Mouse (Mus musculus) neural tube, embryonic 14.5 days (tissue): ENCODE measurements around the gene Fcrl5. TPM values are rescaled to one million over a fixed set of nuclear protein-coding genes. Genes with fewer than 3 reads are reported as not detected.
A peak's percentile ranks its signal among the peaks of the same experiment; 100 is the strongest.

Experiments
- ATAC-seq: fragments of 200-750 bp; cut with Nextera tagmentation; 2 replicates; pipeline ENCODE4 v1.8.0; 2017; ENCODE audit warnings: low read depth, mild to moderate bottlenecking, moderate TSS enrichment, moderate library complexity
- H3K27ac ChIP-seq: fragments of 300-500 bp; sonication (generic); 2 replicates; pipeline ENCODE4 v1.5.1; 2014; ENCODE audit warnings: low read depth, mild to moderate bottlenecking, control low read depth, low read length, moderate library complexity, mixed read lengths
- H3K27me3 ChIP-seq: fragments of 300-500 bp; sonication (generic); 2 replicates; pipeline ENCODE4 v1.6.1; 2014; ENCODE audit warnings: low read length; ENCODE audit not compliant: control insufficient read depth, insufficient read depth
- H3K36me3 ChIP-seq: fragments of 300-500 bp; sonication (generic); 2 replicates; pipeline ENCODE4 v1.6.1; 2014; ENCODE audit warnings: low read length, mixed read lengths; ENCODE audit not compliant: control insufficient read depth, insufficient read depth
- H3K4me1 ChIP-seq: fragments of 300-500 bp; sonication (generic); 2 replicates; pipeline ENCODE4 v1.6.1; 2014; ENCODE audit warnings: low read length; ENCODE audit not compliant: control insufficient read depth, insufficient read depth
- H3K4me2 ChIP-seq: fragments of 300-500 bp; sonication (generic); 2 replicates; pipeline ENCODE4 v1.6.1; 2014; ENCODE audit warnings: mild to moderate bottlenecking, low read depth, low read length, control low read depth
- H3K4me3 ChIP-seq: fragments of 300-500 bp; sonication (generic); 2 replicates; pipeline ENCODE4 v1.5.1; 2014; ENCODE audit warnings: low read depth, low read length, control low read depth, mixed read lengths
- H3K9ac ChIP-seq: fragments of 300-500 bp; sonication (generic); replicated peaks from 2 replicates; pipeline ENCODE4 v1.6.1; 2014; ENCODE audit warnings: low read depth, mild to moderate bottlenecking, control low read depth, low read length, mixed read lengths
- H3K9me3 ChIP-seq: fragments of 300-500 bp; sonication (generic); 2 replicates; pipeline ENCODE4 v1.6.1; 2016; ENCODE audit warnings: low read length; ENCODE audit not compliant: control insufficient read depth
- WGBS: fragments of 180-500 bp; shearing (Covaris S2); extraction: QIAGEN DNeasy Blood & Tissue Kit; methylation state at CpG from one replicate; pipeline ENCODE4 v1.1.7; 2014; 5-methylcytosine and 5-hydroxymethylcytosine counted together
- polyA plus RNA-seq: library from polyadenylated mRNA; unstranded; fragments of >200 nt; fragmentation: Nextera tagmentation; extraction: Ambion mirVana; gene quantifications from 2 replicates; pipeline ENCODE4 v1.2.1, GENCODE M21; 2014

The Fcrl5 gene
- polyA plus RNA-seq, 1 experiment from 2014 or later, result not detected

DNA sequence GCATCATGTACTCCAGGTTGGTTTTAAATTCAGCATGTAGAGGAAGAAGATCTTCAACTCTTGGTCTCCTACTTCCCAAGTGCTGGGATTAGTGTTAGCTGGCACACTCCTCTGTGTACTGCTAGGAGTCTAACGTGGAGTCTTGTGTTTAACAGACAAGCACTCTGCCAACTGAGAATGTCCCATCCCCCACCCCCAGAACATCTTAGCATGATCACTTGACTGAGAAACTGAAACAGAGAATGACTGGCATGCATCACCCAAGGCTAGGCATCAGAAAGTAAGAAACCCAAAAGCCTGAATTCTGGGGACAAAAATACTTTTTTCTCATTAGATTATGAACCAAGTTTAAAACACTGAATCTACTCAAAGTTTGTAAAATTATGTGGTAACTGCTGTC is 86.3 kb downstream of the Fcrl5 start:
- H3K9me3 ChIP-seq, result no peaks in the 10 kb centered on the region
- H3K4me2 ChIP-seq, result no peak overlapping the region
- no peaks in the 10 kb centered on the region for H3K36me3 ChIP-seq
- H3K9ac ChIP-seq, result no peak overlapping the region
- H3K4me1 ChIP-seq, result peaks cover 11% of the 10 kb centered on the region
- no peak for ATAC-seq
- no peak overlapping the region for H3K27ac ChIP-seq
- no peak overlapping the region for H3K4me3 ChIP-seq
- no peaks in the 10 kb centered on the region for H3K27me3 ChIP-seq
- WGBS, result 63% methylated on average over 1 of the region's 1 CpGs

DNA sequence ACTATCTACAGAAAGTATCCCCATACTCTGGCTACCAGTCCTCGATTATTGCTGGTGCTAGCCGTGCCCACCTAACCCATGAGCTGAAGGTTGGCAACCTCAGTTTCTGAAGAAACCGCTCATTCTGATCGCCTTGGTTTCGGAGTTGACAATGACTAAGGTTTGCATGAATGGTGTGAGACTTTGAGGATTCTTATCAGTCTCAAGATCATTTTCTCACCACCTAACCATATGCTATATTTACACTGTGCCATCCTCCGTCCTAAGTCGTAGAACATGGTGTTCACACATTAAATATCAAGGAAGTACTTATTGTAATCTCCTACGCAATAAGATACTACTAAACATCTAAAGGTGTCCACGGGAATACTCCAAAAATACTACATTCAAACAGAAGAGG is 88.1 kb downstream of the Fcrl5 start:
- no peak for ATAC-seq
- Histone ChIP-seq H3K4me3 (no peak overlapping the region), H3K36me3 (peaks cover 5% of the 10 kb centered on the region), H3K27me3 (no peaks in the 10 kb centered on the region), H3K9ac (no peak overlapping the region), H3K4me1 (peaks cover 11% of the 10 kb centered on the region), H3K27ac (no peak overlapping the region), H3K4me2 (no peak overlapping the region), H3K9me3 (no peaks in the 10 kb centered on the region)
- WGBS, result 95% methylated on average over 9 of the region's 9 CpGs

DNA sequence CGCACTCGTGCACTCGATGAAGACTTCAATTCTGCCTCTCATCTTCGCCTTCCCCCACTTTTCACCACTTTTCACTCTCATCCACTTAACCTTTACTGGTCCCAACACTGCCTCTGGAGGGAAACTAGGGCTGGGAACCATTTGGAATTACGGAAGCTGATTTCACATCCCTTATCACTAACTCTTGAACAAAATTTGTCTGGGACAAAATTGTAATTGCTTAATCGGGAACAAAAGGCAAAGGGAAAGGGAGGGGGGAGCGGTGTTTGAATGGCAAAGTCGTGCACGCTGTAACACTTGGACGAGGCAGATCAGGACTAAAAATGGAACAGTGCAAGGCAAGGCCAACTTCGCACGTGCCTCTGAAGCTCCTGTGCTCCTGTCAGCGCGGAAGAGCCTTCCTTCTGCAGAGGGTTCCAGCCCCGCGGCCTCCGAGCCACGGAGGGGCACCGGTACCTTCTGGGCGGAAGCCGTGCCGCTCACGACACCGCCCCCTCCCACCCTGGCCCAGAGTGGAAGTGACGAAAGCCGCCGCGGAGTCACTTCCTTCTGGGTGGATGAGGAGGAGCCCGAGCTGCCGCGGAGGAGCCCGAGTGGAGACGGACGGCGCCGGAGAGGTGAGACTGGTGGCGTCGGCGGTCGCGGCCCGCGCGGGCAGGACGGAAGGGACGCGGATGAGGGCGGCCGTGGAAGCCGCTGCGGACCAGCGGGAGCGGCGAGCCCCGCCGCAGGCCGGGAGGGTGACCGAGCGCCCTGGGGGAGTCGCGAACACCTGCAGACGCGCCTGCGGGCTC is 89.7 kb downstream of the Fcrl5 start, which contains the start of gene Etv3:
Gene Etv3 (plus strand): TSS at position 365 of the 794 bp plus-strand sequence.
- Histone ChIP-seq H3K4me1 (peaks cover 11% of the 10 kb centered on the region), H3K9ac (peak within 1 kb of the TSS; percentile 91), H3K4me3 (peak within 1 kb of the TSS; percentile 86), H3K27ac (peak within 1 kb of the TSS; percentile 91), H3K9me3 (no peaks in the 10 kb centered on the region), H3K36me3 (peaks cover 20% of the 10 kb centered on the region), H3K27me3 (no peaks in the 10 kb centered on the region), H3K4me2 (peak within 1 kb of the TSS; percentile 89)
- ATAC-seq, result peak; percentile 99
- WGBS, result 6% methylated on average over 61 of the region's 64 CpGs

DNA sequence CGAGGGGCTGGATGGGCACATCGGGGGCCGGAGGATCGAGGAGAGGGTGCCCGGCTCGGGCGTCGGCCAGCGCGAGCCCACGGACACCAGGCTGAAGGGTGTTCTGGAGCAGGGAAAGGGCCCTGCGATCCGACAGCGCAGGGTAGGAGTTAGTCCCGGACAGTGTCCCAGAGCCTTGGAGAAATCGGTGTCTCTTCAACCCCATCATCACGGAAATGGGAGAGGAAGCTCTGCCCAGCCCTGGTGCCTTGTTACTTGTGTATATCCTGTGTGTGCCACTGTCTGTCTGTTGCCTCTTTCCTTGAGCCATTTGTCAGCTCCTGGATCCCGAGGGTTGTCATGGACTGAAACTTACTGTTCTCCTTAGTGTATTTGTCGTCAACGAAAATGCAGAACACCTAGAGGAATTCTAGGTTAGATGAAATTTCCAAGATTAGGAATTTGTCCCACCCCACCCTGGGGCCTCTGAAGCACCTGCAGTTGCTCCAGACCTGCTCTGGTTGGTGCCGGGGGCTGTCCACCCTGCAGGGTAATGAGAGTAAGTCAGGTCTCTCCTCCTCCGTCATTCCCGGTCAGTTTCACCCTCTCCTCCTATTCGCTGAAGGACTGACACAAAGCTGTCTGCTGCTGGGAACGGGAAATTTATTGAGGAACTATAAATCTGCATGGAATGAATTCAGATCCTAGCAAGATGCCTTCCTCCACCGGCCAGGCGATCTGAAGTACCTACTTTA is 90.4 kb downstream of the Fcrl5 start:
- peak overlapping the region; percentile 89 for H3K4me2 ChIP-seq
- no peaks in the 10 kb centered on the region for H3K9me3 ChIP-seq
- peak overlapping the region; percentile 91 for H3K9ac ChIP-seq
- peaks cover 28% of the 10 kb centered on the region for H3K36me3 ChIP-seq
- ATAC-seq, result peak; percentile 57
- H3K27ac ChIP-seq, result peak overlapping the region; percentile 91
- no peaks in the 10 kb centered on the region for H3K27me3 ChIP-seq
- peaks cover 11% of the 10 kb centered on the region for H3K4me1 ChIP-seq
- WGBS, result 2% methylated on average over 27 of the region's 27 CpGs
- H3K4me3 ChIP-seq, result peak overlapping the region; percentile 86

DNA sequence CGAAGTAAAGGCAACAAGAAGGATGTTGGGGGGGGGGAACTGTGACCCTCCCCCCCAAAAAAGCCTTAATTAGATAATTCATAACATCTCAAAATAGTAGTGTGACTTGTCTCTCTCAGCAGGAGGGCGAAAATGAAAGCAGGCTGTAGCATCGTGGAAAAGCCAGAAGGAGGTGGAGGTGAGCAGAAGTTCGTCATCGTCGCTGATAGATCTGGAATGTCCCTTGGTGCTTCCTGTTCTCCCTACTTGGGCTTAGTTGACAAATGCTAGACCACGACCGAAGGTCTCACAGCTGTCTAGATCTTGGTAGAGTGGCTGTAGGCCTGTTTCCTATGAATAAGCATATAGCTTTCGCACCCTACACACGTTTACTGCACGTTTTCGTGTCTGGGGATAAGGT is 91.6 kb downstream of the Fcrl5 start:
- H3K4me1 ChIP-seq, result peaks cover 11% of the 10 kb centered on the region
- no peak overlapping the region for H3K4me3 ChIP-seq
- H3K9me3 ChIP-seq, result no peaks in the 10 kb centered on the region
- no peak overlapping the region for H3K9ac ChIP-seq
- no peak overlapping the region for H3K27ac ChIP-seq
- peaks cover 29% of the 10 kb centered on the region for H3K36me3 ChIP-seq
- no peaks in the 10 kb centered on the region for H3K27me3 ChIP-seq
- H3K4me2 ChIP-seq, result no peak overlapping the region
- WGBS, result 92% methylated on average over 12 of the region's 12 CpGs
- ATAC-seq, result no peak

DNA sequence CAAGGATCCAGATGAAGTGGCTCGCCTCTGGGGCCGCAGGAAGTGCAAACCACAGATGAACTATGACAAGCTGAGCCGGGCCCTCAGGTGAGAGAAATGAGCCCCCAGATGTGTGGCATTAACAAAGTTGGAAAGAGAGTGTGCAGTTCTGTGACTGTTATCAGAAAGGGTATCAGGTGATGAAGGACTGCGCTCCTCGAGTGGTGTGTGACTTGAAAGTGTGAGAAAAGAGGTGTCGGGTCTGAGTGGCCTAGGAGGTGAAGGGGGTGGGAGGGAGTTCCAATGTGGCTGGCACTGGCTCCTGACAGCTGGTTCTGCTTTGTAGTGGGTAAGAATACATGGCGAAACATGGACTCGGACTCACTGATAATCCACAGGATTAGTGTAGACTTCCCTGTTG is 92.4 kb downstream of the Fcrl5 start:
- H3K4me3 ChIP-seq, result no peak overlapping the region
- H3K27me3 ChIP-seq, result no peaks in the 10 kb centered on the region
- H3K4me1 ChIP-seq, result peaks cover 11% of the 10 kb centered on the region
- H3K36me3 ChIP-seq, result peaks cover 33% of the 10 kb centered on the region
- H3K27ac ChIP-seq, result no peak overlapping the region
- no peak overlapping the region for H3K4me2 ChIP-seq
- no peak for ATAC-seq
- no peak overlapping the region for H3K9ac ChIP-seq
- WGBS, result 95% methylated on average over 6 of the region's 8 CpGs
- H3K9me3 ChIP-seq, result no peaks in the 10 kb centered on the region

DNA sequence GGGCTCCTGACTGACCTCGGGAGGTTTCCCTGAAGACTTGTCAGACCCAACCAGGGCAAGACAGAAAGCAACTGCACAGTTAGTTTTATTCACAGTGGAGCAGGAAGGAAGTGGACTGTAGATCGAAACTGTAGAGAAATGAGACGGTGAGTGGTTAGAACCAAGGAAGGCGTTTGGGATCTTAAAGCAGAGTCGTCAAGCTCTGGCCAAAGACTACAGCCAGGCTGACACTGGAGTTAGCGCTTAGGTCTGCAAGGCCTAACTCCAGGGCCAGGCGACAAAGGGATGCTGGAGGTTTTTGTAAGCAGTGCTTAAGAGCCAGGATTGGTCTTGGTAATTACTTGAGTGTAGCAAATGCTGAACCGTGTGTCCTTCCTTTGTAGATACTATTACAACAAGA is 93.3 kb downstream of the Fcrl5 start:
- Histone ChIP-seq H3K27ac (no peak overlapping the region), H3K9me3 (no peaks in the 10 kb centered on the region), H3K27me3 (no peaks in the 10 kb centered on the region), H3K4me3 (no peak overlapping the region), H3K36me3 (peaks cover 41% of the 10 kb centered on the region), H3K4me2 (no peak overlapping the region), H3K9ac (no peak overlapping the region), H3K4me1 (peaks cover 11% of the 10 kb centered on the region)
- ATAC-seq, result no peak
- WGBS, result 93% methylated on average over 8 of the region's 8 CpGs

DNA sequence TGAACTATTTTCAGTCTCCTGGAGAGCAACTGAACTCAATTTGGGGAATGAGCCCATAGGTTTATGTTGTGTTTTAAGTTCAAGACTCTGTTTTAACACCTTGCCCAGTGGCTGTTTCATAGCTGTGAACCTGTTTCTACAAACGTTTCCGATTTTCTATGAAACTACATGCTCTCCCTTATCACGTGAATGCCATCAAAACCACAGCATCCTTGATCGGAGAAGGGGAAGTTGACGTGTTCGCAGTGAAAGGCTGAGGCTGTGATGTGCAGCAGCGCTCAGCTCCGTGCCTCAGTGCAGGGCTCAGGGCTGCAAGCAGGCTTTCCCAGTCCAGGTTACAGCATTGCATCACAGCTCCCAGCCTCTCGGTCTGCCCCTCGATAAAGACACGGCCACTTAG is 94.0 kb downstream of the Fcrl5 start:
- H3K9ac ChIP-seq, result no peak overlapping the region
- ATAC-seq, result no peak
- no peak overlapping the region for H3K27ac ChIP-seq
- H3K4me2 ChIP-seq, result no peak overlapping the region
- H3K4me1 ChIP-seq, result peaks cover 11% of the 10 kb centered on the region
- no peak overlapping the region for H3K4me3 ChIP-seq
- H3K9me3 ChIP-seq, result no peaks in the 10 kb centered on the region
- WGBS, result 95% methylated on average over 11 of the region's 11 CpGs
- H3K27me3 ChIP-seq, result no peaks in the 10 kb centered on the region
- peaks cover 44% of the 10 kb centered on the region for H3K36me3 ChIP-seq

DNA sequence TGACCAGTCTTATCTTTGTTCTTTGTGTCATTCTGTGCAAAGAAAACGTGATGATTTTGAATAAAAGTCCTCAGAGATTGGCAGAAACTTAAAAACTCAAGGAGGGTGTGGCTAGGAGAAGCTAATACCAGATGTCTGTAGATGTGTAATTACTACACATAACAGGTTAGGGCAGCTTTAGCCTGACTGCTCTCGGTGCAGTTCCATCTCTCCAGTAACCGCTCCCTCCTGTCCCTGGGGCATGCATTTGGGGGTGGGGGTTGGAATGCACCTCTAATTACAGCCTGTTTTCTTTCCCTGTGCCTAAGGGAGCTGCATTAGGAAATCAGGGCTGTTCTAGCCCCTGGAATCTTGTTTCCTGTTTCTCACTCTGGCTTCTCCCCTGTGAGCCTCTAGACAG is 94.7 kb downstream of the Fcrl5 start:
- H3K9ac ChIP-seq, result no peak overlapping the region
- no peak overlapping the region for H3K4me3 ChIP-seq
- peaks cover 47% of the 10 kb centered on the region for H3K36me3 ChIP-seq
- H3K27ac ChIP-seq, result no peak overlapping the region
- H3K9me3 ChIP-seq, result no peaks in the 10 kb centered on the region
- no peak for ATAC-seq
- no peaks in the 10 kb centered on the region for H3K27me3 ChIP-seq
- 94% methylated on average over 3 of the region's 3 CpGs for WGBS
- H3K4me2 ChIP-seq, result no peak overlapping the region
- peaks cover 7% of the 10 kb centered on the region for H3K4me1 ChIP-seq
